Mouse (Mus musculus) cortical plate, adult 2 months (tissue): ENCODE data around the gene Camkk2.

ENCODE experiments used
- CTCF ChIP-seq: fragments of 200-500 bp; IDR thresholded peaks from 2 replicates; pipeline ENCODE4 v1.5.1; 2011; ENCODE audit warnings: mild to moderate bottlenecking, control low read depth, low read length; ENCODE audit not compliant: insufficient read depth; ENCODE audit errors: extremely low read depth
- POLR2A ChIP-seq: fragments of 200-500 bp; IDR thresholded peaks from 2 replicates; pipeline ENCODE4 v1.6.1; 2011; ENCODE audit warnings: mild to moderate bottlenecking, low read length, control low read depth; ENCODE audit not compliant: insufficient read depth; ENCODE audit errors: extremely low read depth

GRCm38 (mm10) chr5:122783726-122784406, 4.7 kb upstream of the Camkk2 start:
- TF ChIP-seq CTCF: no peak
- TF ChIP-seq POLR2A: no peak
